Mouse (Mus musculus) forebrain, embryonic 12.5 days (tissue): ENCODE data around the gene Cuedc1. TPM values are rescaled to one million over a fixed set of nuclear protein-coding genes. Genes with fewer than 3 reads are reported as not detected.

Experiments used
- ATAC-seq: fragments of 200-750 bp; cut with Nextera tagmentation; 2 replicates; pipeline ENCODE4 v1.8.0; 2017; ENCODE audit warnings: moderate TSS enrichment; ENCODE audit not compliant: low FRiP score
- H3K27ac ChIP-seq: fragments of 300-500 bp; sonication (generic); 2 replicates; pipeline ENCODE4 v1.5.1; 2016; ENCODE audit warnings: mild to moderate bottlenecking
- H3K27me3 ChIP-seq: fragments of 300-500 bp; sonication (generic); 2 replicates; pipeline ENCODE4 v1.6.1; 2016; ENCODE audit warnings: mild to moderate bottlenecking
- H3K36me3 ChIP-seq: fragments of 300-500 bp; sonication (generic); replicated peaks from 2 replicates; pipeline ENCODE4 v1.6.1; 2016; ENCODE audit warnings: mild to moderate bottlenecking
- H3K4me1 ChIP-seq: fragments of 300-500 bp; sonication (generic); 2 replicates; pipeline ENCODE4 v1.6.1; 2016
- H3K4me2 ChIP-seq: fragments of 300-500 bp; sonication (generic); 2 replicates; pipeline ENCODE4 v1.6.1; 2016; ENCODE audit warnings: mild to moderate bottlenecking, moderate library complexity
- H3K4me3 ChIP-seq: fragments of 300-500 bp; sonication (generic); replicated peaks from 2 replicates; pipeline ENCODE4 v1.5.1; 2016; ENCODE audit warnings: mild to moderate bottlenecking
- H3K9ac ChIP-seq: fragments of 300-500 bp; sonication (generic); 2 replicates; pipeline ENCODE4 v1.6.1; 2016; ENCODE audit warnings: mild to moderate bottlenecking
- H3K9me3 ChIP-seq: fragments of 300-500 bp; sonication (generic); 2 replicates; pipeline ENCODE4 v1.6.1; 2016
- WGBS: fragments of 180-500 bp; shearing (Covaris S2); methylation state at CpG from one replicate; pipeline ENCODE4 v1.1.7; 2016; 5-methylcytosine and 5-hydroxymethylcytosine counted together
- polyA plus RNA-seq: library from polyadenylated mRNA; unstranded; fragments of >200 nt; fragmentation: Nextera tagmentation; extraction: Ambion mirVana; gene quantifications from 2 replicates; pipeline ENCODE4 v1.2.1, GENCODE M21; 2016

The Cuedc1 gene
- 41.1 and 42.5 TPM in 2 replicates for polyA plus RNA-seq

DNA sequence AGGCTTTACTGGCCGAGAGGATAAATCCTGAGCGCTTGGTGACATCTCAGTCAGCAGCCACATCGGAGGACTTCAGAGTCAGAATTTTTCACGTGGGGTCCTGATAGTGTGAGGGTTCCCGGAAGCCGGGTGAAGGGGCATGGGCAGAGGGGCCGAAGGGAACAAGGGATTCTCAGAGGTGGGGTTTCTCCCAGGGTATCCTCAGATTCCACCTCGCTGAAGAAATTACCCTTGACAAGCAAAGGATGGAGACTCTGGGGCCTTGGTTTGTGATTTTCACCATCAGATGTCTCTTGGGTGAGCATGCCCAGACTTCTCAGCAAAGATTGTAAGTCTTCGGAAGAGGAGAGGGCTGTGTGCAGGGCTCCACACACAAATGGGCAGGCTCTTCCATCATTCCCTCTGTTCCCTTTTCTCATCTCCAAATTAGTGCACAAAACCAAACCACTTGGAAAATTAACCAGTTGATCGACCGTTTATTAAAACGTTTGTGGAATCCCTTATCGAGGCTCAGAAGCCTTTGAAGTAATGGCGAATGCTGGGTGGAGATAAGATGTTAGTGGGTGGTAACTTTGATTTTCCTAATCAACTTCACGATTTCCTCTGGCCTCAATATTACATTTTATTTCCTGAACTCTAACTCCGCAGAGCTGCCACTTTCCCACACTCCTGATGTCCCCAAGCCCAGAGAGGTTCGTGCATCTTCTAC lies at the start of gene Cuedc1:
Gene Cuedc1 (plus strand): TSS at position 38 of the 709 bp plus-strand sequence.
- ATAC-seq, result no peak
- no peaks in the 10 kb centered on the region for H3K36me3 ChIP-seq
- H3K4me1 ChIP-seq, result peaks cover 37% of the 10 kb centered on the region
- peak within 1 kb of the TSS; percentile 88 for H3K4me2 ChIP-seq
- H3K9ac ChIP-seq, result peak within 1 kb of the TSS; percentile 98
- H3K27ac ChIP-seq, result peak within 1 kb of the TSS; percentile 92
- H3K27me3 ChIP-seq, result peaks cover 19% of the 10 kb centered on the region; the same call in 1 of the 2 replicates
- H3K9me3 ChIP-seq, result no peaks in the 10 kb centered on the region
- WGBS, result 28% methylated on average over 17 of the region's 17 CpGs
- H3K4me3 ChIP-seq, result peak within 1 kb of the TSS; percentile 91

DNA sequence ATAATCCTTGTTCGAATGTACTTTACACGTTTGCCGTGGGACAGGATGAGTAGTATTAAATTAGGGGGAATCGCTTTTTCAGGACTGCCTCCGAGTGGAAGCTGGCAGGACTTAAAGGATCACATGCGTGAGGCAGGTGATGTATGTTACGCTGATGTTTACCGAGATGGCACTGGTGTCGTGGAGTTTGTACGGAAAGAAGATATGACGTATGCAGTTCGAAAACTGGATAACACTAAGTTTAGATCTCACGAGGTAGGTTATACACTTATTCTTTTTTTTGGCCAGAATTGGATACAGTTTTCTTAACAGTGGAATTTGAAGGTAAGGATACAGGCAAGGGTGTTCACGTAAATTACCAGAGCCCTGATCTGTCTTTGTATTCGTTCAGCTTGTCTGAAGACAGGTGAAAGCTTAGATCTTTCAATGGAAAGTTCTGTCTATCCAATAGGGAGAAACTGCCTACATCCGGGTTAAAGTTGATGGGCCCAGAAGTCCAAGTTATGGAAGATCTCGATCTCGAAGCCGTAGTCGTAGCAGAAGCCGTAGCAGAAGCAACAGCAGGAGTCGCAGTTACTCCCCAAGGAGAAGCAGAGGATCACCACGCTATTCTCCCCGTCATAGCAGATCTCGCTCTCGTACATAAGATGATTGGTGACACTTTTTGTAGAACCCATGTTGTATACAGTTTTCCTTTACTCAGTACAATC lies 48.7 kb upstream of the Cuedc1 start:
- 34% methylated on average over 26 of the region's 26 CpGs for WGBS
- Histone ChIP-seq H3K36me3 (peaks cover 36% of the 10 kb centered on the region), H3K9me3 (no peaks in the 10 kb centered on the region), H3K4me1 (peaks cover 37% of the 10 kb centered on the region), H3K4me2 (peak overlapping the region; percentile 68), H3K9ac (peak overlapping the region; percentile 99), H3K4me3 (peak overlapping the region; percentile 98), H3K27me3 (no peaks in the 10 kb centered on the region), H3K27ac (no peak overlapping the region)
- no peak for ATAC-seq

DNA sequence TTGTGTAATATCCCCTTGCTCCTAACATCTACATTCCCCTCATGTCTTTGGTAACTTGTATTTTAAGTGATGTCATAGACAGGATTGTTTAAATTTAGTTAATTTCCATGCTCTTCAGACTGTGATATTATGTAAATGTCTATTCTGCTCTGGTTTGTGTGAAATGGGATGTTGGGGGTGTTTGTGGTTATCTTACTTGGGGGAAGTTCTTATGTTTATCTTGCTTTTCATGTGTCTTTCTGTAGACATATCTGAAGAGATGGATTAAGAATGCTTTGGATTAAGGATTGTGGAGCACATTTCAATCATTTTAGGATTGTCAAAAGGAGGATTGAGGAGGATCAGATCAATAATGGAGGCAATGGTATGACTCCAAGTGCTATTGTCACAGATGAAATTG lies 48.1 kb upstream of the Cuedc1 start:
- Histone ChIP-seq H3K4me2 (peak overlapping the region; percentile 68), H3K4me3 (peak overlapping the region; percentile 98), H3K36me3 (peaks cover 36% of the 10 kb centered on the region), H3K9me3 (no peaks in the 10 kb centered on the region), H3K9ac (no peak overlapping the region), H3K27ac (no peak overlapping the region), H3K27me3 (no peaks in the 10 kb centered on the region), H3K4me1 (peaks cover 37% of the 10 kb centered on the region)
- no peak for ATAC-seq

DNA sequence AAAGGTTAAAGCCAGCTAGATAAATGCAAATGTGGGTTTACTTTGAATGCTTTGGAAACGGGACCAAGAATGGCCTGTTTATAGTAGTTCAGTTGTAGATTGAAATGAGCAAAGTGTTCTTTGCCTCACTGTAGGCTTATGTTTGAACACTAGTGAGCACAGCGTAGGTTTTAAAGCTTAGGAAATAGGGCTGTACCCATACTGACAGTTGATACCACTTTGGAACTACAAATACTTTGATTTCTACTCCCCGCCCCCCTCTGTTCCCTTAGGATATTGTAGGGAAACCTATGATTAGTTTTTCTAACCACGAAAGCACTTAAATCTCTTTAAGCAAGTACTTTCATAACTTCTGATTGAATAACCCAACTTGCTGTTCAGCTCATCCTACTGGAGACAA lies 45.2 kb upstream of the Cuedc1 start:
- H3K27me3 ChIP-seq, result no peaks in the 10 kb centered on the region
- ATAC-seq, result no peak

DNA sequence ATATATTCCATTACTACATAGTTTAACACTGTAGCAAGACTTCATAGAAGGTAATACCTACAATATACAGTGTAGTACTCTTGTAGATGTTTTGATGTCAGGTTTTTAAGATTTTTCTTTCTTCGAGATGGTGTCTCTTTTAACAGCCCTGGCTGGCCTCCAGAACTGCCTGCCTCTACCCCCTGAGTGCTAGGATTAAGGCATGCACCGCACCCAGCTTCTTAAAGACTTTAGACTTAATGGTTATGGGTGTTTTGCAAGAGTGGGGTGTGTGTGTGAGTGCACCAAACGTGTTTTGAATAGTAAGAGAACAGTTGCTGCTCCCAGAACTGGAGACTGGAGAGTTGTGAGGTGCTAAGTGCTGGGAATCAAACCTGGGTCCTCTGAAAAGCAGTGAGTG lies 44.0 kb upstream of the Cuedc1 start:
- Histone ChIP-seq H3K4me3 (no peak overlapping the region), H3K27ac (0 out of 2 replicates have a peak overlapping the region, but pooled peaks have one; percentile 19), H3K4me1 (peaks cover 26% of the 10 kb centered on the region), H3K4me2 (no peak overlapping the region), H3K36me3 (peaks cover 37% of the 10 kb centered on the region), H3K9me3 (no peaks in the 10 kb centered on the region), H3K27me3 (no peaks in the 10 kb centered on the region), H3K9ac (no peak overlapping the region)
- no peak for ATAC-seq
- 62% methylated on average over 3 of the region's 3 CpGs for WGBS

More for the DNA sequence above, 45.2 kb upstream of the Cuedc1 start:
- H3K27ac ChIP-seq, result no peak overlapping the region
- no peak overlapping the region for H3K9ac ChIP-seq
- H3K4me2 ChIP-seq, result no peak overlapping the region
- no peak overlapping the region for H3K4me3 ChIP-seq
- H3K4me1 ChIP-seq, result peaks cover 26% of the 10 kb centered on the region
- WGBS, result 78% methylated on average over 4 of the region's 4 CpGs
- H3K9me3 ChIP-seq, result no peaks in the 10 kb centered on the region
- H3K36me3 ChIP-seq, result peaks cover 38% of the 10 kb centered on the region

DNA sequence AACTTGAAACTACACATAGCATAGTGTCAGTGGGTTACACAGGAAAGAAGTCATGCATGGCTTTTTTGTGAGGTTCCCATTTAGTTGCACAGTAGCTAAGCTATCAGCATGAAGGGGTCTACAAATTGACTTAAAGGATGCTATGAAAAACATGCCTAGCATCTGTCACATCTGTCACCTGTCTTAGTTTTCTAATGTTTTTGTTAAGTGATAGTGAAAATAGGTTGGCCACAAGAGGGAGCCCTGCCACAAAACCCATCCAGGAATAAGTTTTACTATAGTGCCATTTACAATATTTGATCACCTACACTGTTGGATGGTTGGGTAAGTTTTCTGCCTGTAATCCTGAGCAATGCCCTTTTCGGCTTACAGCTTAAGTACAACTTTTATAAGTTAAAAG lies 43.3 kb upstream of the Cuedc1 start:
- ATAC-seq, result no peak
- Histone ChIP-seq H3K9me3 (no peaks in the 10 kb centered on the region), H3K4me2 (no peak overlapping the region), H3K4me3 (no peak overlapping the region), H3K27ac (no peak overlapping the region), H3K36me3 (peaks cover 29% of the 10 kb centered on the region), H3K9ac (no peak overlapping the region), H3K27me3 (no peaks in the 10 kb centered on the region), H3K4me1 (peaks cover 20% of the 10 kb centered on the region)
- 77% methylated on average over 1 of the region's 1 CpGs for WGBS

DNA sequence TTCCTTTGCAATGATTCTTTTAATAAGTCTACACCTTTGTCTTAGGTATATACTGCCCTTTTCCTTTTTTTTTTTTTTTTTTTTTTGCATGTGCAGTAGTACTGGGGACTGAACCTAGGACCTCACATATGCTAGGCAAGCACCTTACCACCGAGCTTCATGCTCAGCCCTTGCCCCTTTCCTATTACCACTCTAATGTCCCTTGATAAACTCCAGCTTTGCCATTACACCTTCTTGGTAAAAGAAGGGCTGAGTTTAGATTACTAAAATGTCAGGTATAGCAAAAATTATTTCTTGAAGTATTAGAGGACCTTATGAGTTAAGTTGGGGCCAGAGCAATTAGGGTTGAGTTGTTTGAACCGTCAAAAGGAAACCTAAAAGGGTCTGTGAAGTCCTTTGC lies 42.1 kb upstream of the Cuedc1 start:
- Histone ChIP-seq H3K9me3 (no peaks in the 10 kb centered on the region), H3K4me2 (no peak overlapping the region), H3K27me3 (no peaks in the 10 kb centered on the region), H3K9ac (no peak overlapping the region), H3K36me3 (peaks cover 18% of the 10 kb centered on the region), H3K27ac (no peak overlapping the region), H3K4me3 (no peak overlapping the region), H3K4me1 (peaks cover 9% of the 10 kb centered on the region)
- WGBS, result 84% methylated on average over 2 of the region's 2 CpGs
- no peak for ATAC-seq

DNA sequence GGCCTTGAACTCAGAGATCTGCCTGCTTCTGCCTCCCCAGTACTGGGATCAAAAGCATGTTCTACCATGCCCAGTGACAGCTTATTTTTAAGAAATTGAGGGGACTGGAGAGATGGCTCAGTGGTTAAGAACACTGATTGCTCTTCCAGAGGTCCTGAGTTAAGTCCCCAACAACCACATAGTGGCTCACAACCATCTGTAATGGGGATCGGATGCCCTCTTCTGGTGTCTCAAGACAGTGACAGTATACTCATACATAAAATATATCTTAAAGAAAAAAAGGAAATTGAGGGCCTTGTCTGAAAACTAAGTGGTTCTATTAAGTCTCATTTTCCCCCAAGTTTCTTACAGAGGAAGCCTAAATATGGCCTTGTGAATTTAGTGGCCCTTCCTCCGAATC lies 40.1 kb upstream of the Cuedc1 start:
- Histone ChIP-seq H3K4me3 (no peak overlapping the region), H3K9ac (no peak overlapping the region), H3K27me3 (no peaks in the 10 kb centered on the region), H3K36me3 (peaks cover 7% of the 10 kb centered on the region), H3K4me2 (no peak overlapping the region), H3K4me1 (peaks cover under 1% of the 10 kb centered on the region; the same call in 1 of the 2 replicates), H3K27ac (no peak overlapping the region), H3K9me3 (no peaks in the 10 kb centered on the region)
- ATAC-seq, result no peak
- 76% methylated on average over 2 of the region's 2 CpGs for WGBS

DNA sequence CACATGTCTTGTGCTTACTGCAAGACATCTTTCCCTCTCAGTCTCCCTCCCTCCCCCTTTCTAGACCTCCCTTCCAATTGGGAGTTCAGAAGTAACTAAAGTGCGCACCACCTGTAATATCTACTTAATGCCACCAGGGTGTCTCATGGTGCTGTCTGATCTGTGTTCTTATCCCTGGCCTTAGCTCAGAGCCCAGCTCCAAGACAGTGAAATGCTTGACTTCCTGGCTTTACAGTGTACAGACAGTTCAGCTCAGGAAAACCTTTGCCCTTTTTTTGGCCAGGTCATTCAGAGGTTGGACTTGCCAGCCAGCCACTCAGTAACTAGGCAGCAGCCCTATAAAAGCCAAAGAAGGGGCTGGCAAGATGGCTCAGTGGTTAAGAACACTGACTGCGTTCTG lies 38.7 kb upstream of the Cuedc1 start:
- Histone ChIP-seq H3K4me2 (no peak overlapping the region), H3K4me3 (no peak overlapping the region), H3K27ac (no peak overlapping the region), H3K9ac (no peak overlapping the region), H3K4me1 (no peaks in the 10 kb centered on the region), H3K27me3 (no peaks in the 10 kb centered on the region), H3K36me3 (0 out of 2 replicates have a peak, but pooled peaks cover 2% of the 10 kb centered on the region), H3K9me3 (no peaks in the 10 kb centered on the region)
- 50% methylated on average over 2 of the region's 2 CpGs for WGBS
- ATAC-seq, result peak; percentile 75

DNA sequence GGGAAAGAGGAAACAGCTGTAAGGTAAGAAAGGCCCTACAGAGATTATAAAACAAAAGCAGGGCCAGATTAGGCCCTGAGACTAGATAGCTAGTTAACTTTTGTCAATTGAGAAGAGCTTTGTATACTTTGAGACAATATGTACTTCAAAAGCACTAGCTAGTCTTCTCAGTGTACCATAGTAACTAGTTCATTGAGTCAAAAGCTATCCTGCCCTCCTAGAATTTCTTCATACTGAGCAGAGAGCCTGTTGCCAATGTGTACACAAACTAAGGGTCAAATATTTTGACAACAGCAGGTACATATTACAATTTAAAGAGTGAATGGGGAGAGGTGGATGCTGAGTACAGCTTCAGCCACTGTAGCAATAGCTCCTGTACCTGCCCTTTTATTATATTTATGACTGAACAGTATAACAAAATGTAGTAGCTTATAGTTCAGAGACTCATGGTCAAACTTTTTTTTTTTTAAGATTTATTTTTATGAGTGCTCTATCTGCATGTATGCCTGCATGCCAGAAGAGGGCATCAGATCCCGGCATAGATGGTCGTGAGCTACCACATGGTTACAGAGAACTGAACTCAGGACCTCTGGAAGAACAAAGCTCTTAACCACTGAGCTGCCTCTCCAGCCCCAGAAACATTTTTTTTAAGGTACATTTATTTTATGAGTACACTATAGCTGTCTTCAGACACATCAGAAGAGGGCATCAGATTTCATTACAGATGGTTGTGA lies 35.8 kb upstream of the Cuedc1 start:
- H3K36me3 ChIP-seq, result no peaks in the 10 kb centered on the region
- no peak overlapping the region for H3K27ac ChIP-seq
- no peak overlapping the region for H3K4me2 ChIP-seq
- no peak overlapping the region for H3K4me3 ChIP-seq
- no peak overlapping the region for H3K9ac ChIP-seq
- WGBS, result 79% methylated on average over 2 of the region's 2 CpGs
- H3K9me3 ChIP-seq, result no peaks in the 10 kb centered on the region
- no peak for ATAC-seq
- H3K4me1 ChIP-seq, result 0 out of 2 replicates have a peak, but pooled peaks cover under 1% of the 10 kb centered on the region
- no peaks in the 10 kb centered on the region for H3K27me3 ChIP-seq

DNA sequence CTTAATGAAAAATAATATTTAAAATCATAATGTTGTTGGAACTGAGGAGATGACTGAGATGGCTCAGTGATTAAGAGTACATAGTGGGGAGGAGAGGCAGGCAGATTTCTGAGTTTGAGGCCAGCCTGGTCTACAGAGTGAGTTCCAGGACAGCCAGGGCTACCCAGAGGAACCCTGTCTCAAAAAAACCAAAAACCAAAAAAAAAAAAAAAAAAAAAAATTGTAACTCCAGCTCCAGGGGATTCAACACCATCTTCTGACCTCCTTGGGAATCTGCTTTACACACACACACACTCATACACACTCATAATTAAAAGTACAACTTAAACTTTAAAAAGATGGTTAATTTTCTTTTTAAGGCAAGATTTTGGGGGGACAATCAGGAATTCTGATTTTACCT lies 32.1 kb upstream of the Cuedc1 start:
- no peak overlapping the region for H3K9ac ChIP-seq
- ATAC-seq, result no peak
- no peaks in the 10 kb centered on the region for H3K27me3 ChIP-seq
- no peak overlapping the region for H3K27ac ChIP-seq
- H3K4me1 ChIP-seq, result peaks cover 12% of the 10 kb centered on the region
- no peak overlapping the region for H3K4me3 ChIP-seq
- H3K9me3 ChIP-seq, result no peaks in the 10 kb centered on the region
- no peak overlapping the region for H3K4me2 ChIP-seq
- H3K36me3 ChIP-seq, result no peaks in the 10 kb centered on the region

DNA sequence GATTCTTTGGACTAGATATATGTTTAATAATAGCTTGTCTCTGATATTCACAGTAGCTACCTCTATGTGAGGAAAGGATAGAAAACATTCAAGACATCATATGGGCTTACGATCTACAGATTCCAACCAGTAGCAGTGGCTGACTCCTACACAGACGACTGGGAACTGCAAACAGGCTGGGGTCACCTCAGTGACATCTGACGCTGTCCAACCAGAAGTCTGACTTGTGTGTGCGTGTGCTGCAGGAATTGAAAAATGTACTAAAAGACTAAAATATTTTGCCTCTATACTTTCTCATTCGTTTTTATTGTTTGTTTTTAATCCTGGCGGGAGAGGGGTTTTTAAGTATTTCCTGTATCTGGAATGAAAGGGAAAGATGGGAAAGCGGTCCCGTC lies 30.7 kb upstream of the Cuedc1 start:
- H3K27ac ChIP-seq, result peak overlapping the region; percentile 99
- peak overlapping the region; percentile 69 for H3K4me2 ChIP-seq
- WGBS, result 5% methylated on average over 8 of the region's 8 CpGs
- no peaks in the 10 kb centered on the region for H3K9me3 ChIP-seq
- peak overlapping the region; percentile 98 for H3K9ac ChIP-seq
- H3K36me3 ChIP-seq, result no peaks in the 10 kb centered on the region
- H3K27me3 ChIP-seq, result no peaks in the 10 kb centered on the region
- no peak for ATAC-seq
- peaks cover 26% of the 10 kb centered on the region for H3K4me1 ChIP-seq
- peak overlapping the region; percentile 98 for H3K4me3 ChIP-seq
